Mouse (Mus musculus): ENCODE measurements at regions not wholly inside any gene's neighbourhood (a gene's known extent, or its start where the extent isn't known, plus 50 kb on each side); places are given as distances from the start of the nearest gene placed in this dataset.
A peak's percentile ranks its signal among the peaks of the same experiment; 100 is the strongest.

GRCm38 (mm10) chr6:7783059-7783458, 61.6 kb upstream of the C1galt1 start:
- TF ChIP-seq CTCF (IDR thresholded peaks at IDR 0.05; ENCODE audit: low read depth) = no peak
- peak; percentile 93 for TF ChIP-seq EP300 (IDR thresholded peaks at IDR 0.05; ENCODE audit: low read depth)
